Mouse (Mus musculus): Measurements from ENCODE around the gene Sf1.

Sf1 gene

GRCm38 (mm10) chr19:6400096-6401086 lies 36.9 kb downstream of the Sf1 start:
- DNase-seq, result peak; percentile 75

- peak; percentile 92 for DNase-seq
Measured at GRCm38 (mm10) chr19:6401131-6401815, 37.8 kb downstream of the Sf1 start.

- DNase-seq, result no peak
Measured at GRCm38 (mm10) chr19:6401951-6402350, 38.5 kb downstream of the Sf1 start.

GRCm38 (mm10) chr19:6403869-6404268 lies 40.4 kb downstream of the Sf1 start:
- no peak for DNase-seq

GRCm38 (mm10) chr19:6405433-6405832 lies 41.9 kb downstream of the Sf1 start:
- DNase-seq, result no peak

GRCm38 (mm10) chr19:6407109-6407508 lies 43.6 kb downstream of the Sf1 start:
- DNase-seq, result no peak

GRCm38 (mm10) chr19:6407816-6408510 lies 44.5 kb downstream of the Sf1 start:
- no peak for DNase-seq

- DNase-seq, result no peak
Measured at GRCm38 (mm10) chr19:6408749-6409148, 45.3 kb downstream of the Sf1 start.

GRCm38 (mm10) chr19:6409176-6409575 lies 45.7 kb downstream of the Sf1 start:
- DNase-seq, result no peak

GRCm38 (mm10) chr19:6409936-6410335 lies 46.4 kb downstream of the Sf1 start:
- DNase-seq, result no peak

- no peak for DNase-seq
Measured at GRCm38 (mm10) chr19:6412798-6413197, 49.3 kb downstream of the Sf1 start.

GRCm38 (mm10) chr19:6415454-6415853 lies 52.0 kb downstream of the Sf1 start:
- DNase-seq, result no peak

GRCm38 (mm10) chr19:6416124-6416770 lies 52.8 kb downstream of the Sf1 start:
- DNase-seq, result no peak

GRCm38 (mm10) chr19:6416894-6417761 lies 53.6 kb downstream of the Sf1 start:
- DNase-seq, result no peak

GRCm38 (mm10) chr19:6418233-6418879 lies 54.9 kb downstream of the Sf1 start, which contains the start of gene Nrxn2:
TSS of gene Nrxn2 (plus strand) at chr19:6418731.
- DNase-seq, result peak; percentile 84

- DNase-seq, result peak; percentile 28
Measured at GRCm38 (mm10) chr19:6418984-6419692, 55.6 kb downstream of the Sf1 start.

GRCm38 (mm10) chr19:6419805-6420310 lies 56.4 kb downstream of the Sf1 start:
- DNase-seq, result no peak

GRCm38 (mm10) chr19:6420481-6421210 lies 57.2 kb downstream of the Sf1 start:
- no peak for DNase-seq

GRCm38 (mm10) chr19:6421211-6421590 lies 57.7 kb downstream of the Sf1 start:
- no peak for DNase-seq

GRCm38 (mm10) chr19:6422014-6422413 lies 58.5 kb downstream of the Sf1 start:
- DNase-seq, result no peak

Data from thymus, postnatal 14 days (tissue).